Mouse (Mus musculus) stomach, embryonic 14.5 days (tissue): ENCODE results near the gene Rnf121. TPM values are rescaled to one million over a fixed set of nuclear protein-coding genes. Genes with fewer than 3 reads are reported as not detected.
A peak's percentile ranks its signal among the peaks of the same experiment; 100 is the strongest.

Experiments used
- ATAC-seq: fragments of 200-750 bp; cut with Nextera tagmentation; 2 replicates; pipeline ENCODE4 v1.8.0; 2017; ENCODE audit warnings: low read depth, moderate TSS enrichment; ENCODE audit not compliant: insufficient number of reproducible peaks, insufficient read depth, low FRiP score
- H3K27ac ChIP-seq: fragments of 300-500 bp; sonication (generic); 2 replicates; pipeline ENCODE4 v1.5.1; 2014; ENCODE audit warnings: mild to moderate bottlenecking, low read length, moderate library complexity, mixed read lengths
- H3K27me3 ChIP-seq: fragments of 300-500 bp; sonication (generic); 2 replicates; pipeline ENCODE4 v1.6.1; 2014; ENCODE audit warnings: low read length, control low read depth, mixed read lengths; ENCODE audit not compliant: control insufficient read depth, insufficient read depth
- H3K36me3 ChIP-seq: fragments of 300-500 bp; sonication (generic); 2 replicates; pipeline ENCODE4 v1.6.1; 2014; ENCODE audit warnings: mild to moderate bottlenecking, control low read depth, low read length, moderate library complexity, mixed read lengths; ENCODE audit not compliant: control insufficient read depth, insufficient read depth
- H3K4me1 ChIP-seq: fragments of 300-500 bp; sonication (generic); 2 replicates; pipeline ENCODE4 v1.6.1; 2014; ENCODE audit warnings: low read length, control low read depth, mixed read lengths; ENCODE audit not compliant: control insufficient read depth, insufficient read depth
- H3K4me2 ChIP-seq: fragments of 300-500 bp; sonication (generic); replicated peaks from 2 replicates; pipeline ENCODE4 v1.6.1; 2014; ENCODE audit warnings: low read depth, low read length, control low read depth
- H3K4me3 ChIP-seq: fragments of 300-500 bp; sonication (generic); 2 replicates; pipeline ENCODE4 v1.5.1; 2014; ENCODE audit warnings: low read depth, low read length, control low read depth
- H3K9ac ChIP-seq: fragments of 300-500 bp; sonication (generic); replicated peaks from 2 replicates; pipeline ENCODE4 v1.6.1; 2014; ENCODE audit warnings: low read depth, mild to moderate bottlenecking, control low read depth, low read length, moderate library complexity, mixed read lengths
- H3K9me3 ChIP-seq: fragments of 300-500 bp; sonication (generic); 2 replicates; pipeline ENCODE4 v1.6.1; 2016; ENCODE audit warnings: low read depth, low read length, control low read depth; ENCODE audit not compliant: control insufficient read depth
- WGBS: fragments of 180-500 bp; shearing (Covaris S2); extraction: QIAGEN DNeasy Blood & Tissue Kit; methylation state at CpG from one replicate; pipeline ENCODE4 v1.1.7; 2014; 5-methylcytosine and 5-hydroxymethylcytosine counted together
- polyA plus RNA-seq: library from polyadenylated mRNA; unstranded; fragments of >200 nt; fragmentation: Nextera tagmentation; extraction: Ambion mirVana; gene quantifications from 2 replicates; pipeline ENCODE4 v1.2.1, GENCODE M21; 2014

Gene Rnf121
- polyA plus RNA-seq, 1 experiment from 2014 or later = 26.1 TPM

DNA sequence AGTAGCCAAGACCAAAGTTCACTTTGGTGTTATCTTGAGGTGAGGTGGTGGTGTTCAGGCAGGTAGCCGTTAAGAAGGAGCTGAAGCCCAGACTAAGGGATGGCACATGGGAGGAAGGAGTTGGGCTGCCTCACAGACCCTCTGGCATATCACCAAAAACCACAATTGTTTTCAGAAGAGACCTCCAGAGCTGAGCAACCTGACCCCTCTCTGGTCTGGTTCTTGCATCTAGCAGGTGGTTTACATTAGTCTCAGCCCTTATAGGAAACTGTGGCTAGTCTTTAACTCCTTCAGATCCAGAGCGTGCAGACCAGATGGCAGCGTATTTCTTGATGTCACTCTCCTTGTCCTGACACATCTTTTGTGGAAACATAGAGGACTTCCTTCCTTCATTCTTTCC is 91.5 kb downstream of the Rnf121 start:
- Histone ChIP-seq H3K9me3 (no peaks in the 10 kb centered on the region), H3K36me3 (no peaks in the 10 kb centered on the region), H3K9ac (no peak overlapping the region), H3K27me3 (no peaks in the 10 kb centered on the region), H3K27ac (no peak overlapping the region), H3K4me1 (peaks cover 23% of the 10 kb centered on the region), H3K4me2 (no peak overlapping the region; the same call in 1 of the 2 replicates), H3K4me3 (no peak overlapping the region)
- no peak for ATAC-seq
- WGBS = 53% methylated on average over 3 of the region's 3 CpGs

DNA sequence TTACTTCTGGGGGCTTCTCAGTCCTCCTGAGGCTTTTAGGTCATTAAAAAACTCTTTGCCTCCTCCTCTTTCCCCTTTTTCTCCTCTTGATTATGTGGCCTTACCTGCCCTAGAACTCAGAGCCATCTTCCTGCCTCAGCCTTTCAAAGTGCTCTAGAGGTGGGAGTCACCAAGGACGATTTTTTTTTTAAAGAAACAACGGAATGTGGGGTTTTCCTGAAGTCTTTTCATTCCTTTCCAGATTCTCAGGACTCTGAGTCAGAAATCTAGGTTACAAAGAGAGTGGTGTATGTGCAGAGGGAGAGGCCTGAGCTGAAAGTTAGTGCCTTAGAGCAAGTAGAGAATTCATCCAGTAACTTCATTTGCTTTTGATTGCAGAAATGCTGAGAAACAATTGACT is 93.5 kb downstream of the Rnf121 start:
- H3K9ac ChIP-seq = no peak overlapping the region
- H3K36me3 ChIP-seq = no peaks in the 10 kb centered on the region
- H3K9me3 ChIP-seq = no peaks in the 10 kb centered on the region
- no peaks in the 10 kb centered on the region for H3K27me3 ChIP-seq
- ATAC-seq = no peak
- peak overlapping the region; percentile 74; the same call in 1 of the 2 replicates for H3K4me3 ChIP-seq
- peak overlapping the region; percentile 57 for H3K4me2 ChIP-seq
- peak overlapping the region; percentile 100; the same call in 1 of the 2 replicates for H3K27ac ChIP-seq
- peaks cover 25% of the 10 kb centered on the region for H3K4me1 ChIP-seq
- WGBS = 46% methylated on average over 2 of the region's 2 CpGs

DNA sequence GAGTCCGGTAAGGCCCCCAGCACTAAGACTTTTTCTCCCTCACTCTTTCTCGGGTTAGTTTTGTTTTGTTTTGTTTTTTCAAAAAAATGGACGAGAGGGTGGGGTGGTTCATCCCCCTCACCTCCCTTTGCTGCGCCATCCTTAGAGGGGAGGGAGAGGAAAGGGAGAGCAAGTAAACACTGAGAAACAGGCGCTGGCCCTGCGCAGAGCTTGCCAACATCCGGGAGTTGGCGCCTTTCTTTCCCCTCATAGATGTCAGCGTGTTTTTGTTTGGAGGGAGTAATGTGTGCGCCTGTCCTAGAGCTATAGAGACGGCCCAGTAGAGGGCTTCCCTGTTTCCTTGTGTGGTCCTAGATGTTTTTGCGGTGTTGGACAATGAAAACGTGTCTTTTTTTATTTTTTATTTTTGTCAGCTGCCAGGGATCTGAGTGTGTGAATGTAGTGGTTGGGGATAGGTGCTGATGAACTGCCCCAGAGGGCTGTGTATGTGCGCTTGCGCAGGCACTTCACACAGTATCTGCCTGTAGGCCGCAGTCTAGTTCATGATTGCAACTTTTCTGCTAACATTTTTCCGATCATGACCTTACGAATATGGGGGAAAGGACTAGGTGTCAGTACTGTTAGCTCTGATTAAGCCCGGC is 94.3 kb downstream of the Rnf121 start:
- Histone ChIP-seq H3K9me3 (no peaks in the 10 kb centered on the region), H3K9ac (peak overlapping the region; percentile 89), H3K27me3 (no peaks in the 10 kb centered on the region), H3K36me3 (no peaks in the 10 kb centered on the region), H3K4me1 (peaks cover 25% of the 10 kb centered on the region), H3K27ac (peak overlapping the region; percentile 100), H3K4me2 (peak overlapping the region; percentile 57), H3K4me3 (peak overlapping the region; percentile 74)
- WGBS = 2% methylated on average over 19 of the region's 19 CpGs
- peak; percentile 69 for ATAC-seq

DNA sequence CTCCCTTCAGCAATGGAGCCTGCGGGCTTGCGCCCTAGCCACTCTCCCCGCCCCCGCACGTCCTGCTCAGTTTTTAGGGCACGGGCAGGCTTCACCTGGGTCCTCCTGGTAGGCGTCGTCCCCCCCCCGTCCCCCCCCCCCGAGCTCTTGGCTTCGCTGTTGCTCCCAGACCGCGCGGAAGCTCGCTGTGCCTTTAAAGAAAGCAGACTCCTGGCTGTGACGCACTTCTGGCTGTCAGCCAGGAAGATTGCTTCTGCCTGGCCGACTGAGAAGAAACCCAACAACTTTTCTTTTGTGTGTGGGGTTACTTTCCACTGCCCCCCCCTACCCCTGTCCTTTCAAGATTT is 94.9 kb downstream of the Rnf121 start:
- peak overlapping the region; percentile 100 for H3K27ac ChIP-seq
- WGBS = 3% methylated on average over 16 of the region's 17 CpGs
- H3K9ac ChIP-seq = peak overlapping the region; percentile 89
- no peaks in the 10 kb centered on the region for H3K27me3 ChIP-seq
- H3K4me1 ChIP-seq = peaks cover 25% of the 10 kb centered on the region
- ATAC-seq = peak; percentile 75
- no peaks in the 10 kb centered on the region for H3K36me3 ChIP-seq
- peak overlapping the region; percentile 57 for H3K4me2 ChIP-seq
- no peaks in the 10 kb centered on the region for H3K9me3 ChIP-seq
- H3K4me3 ChIP-seq = peak overlapping the region; percentile 74

DNA sequence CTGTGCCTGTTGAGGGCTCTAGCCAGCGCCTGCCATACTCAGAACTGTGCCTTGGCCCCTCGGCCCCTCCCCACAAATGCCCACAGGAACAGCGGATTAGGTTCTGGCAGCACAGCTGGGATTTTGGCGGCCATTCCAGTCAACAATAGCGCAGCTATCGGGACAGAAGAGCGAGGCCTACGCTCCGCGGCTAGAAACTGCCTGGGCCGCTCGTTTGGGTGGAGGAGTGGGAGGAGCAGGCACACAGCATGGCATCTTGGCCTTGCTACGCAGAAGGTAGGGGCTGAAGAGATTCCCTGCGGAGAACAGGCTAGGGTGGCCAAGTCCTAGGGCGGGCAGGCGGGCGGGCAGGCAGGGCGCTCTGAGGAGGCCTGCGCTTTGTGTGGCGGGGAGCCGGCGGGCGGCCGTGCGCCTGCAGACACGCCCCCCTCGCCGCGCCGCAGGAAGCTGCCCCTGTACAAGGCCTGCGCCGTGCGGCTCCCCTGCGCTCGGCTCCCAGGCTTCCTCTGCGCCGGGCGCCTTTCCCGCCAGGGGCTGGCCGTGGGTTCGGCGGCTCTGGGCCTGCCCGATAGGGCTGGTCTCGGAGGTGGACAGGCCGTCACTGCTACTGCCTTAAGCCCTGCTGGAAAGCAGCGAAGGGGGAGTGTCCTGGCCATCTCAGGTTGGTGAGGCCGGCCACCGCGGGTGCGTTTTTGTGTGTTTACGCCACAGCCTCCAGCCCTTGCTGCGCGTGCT is 95.4 kb downstream of the Rnf121 start:
- Histone ChIP-seq H3K27me3 (no peaks in the 10 kb centered on the region), H3K4me2 (peak overlapping the region; percentile 57), H3K27ac (peak overlapping the region; percentile 100), H3K9me3 (no peaks in the 10 kb centered on the region), H3K4me3 (peak overlapping the region; percentile 74), H3K9ac (peak overlapping the region; percentile 89), H3K36me3 (no peaks in the 10 kb centered on the region), H3K4me1 (peaks cover 25% of the 10 kb centered on the region)
- under 1% methylated on average over 53 of the region's 53 CpGs for WGBS
- peak; percentile 89 for ATAC-seq

Other genes with a start within 250 kb of the Rnf121 start
- 9.9 and 11.9 TPM in 2 replicates for gene Phox2a, start 247.2 kb downstream of the Rnf121 start, polyA plus RNA-seq
- gene Inppl1, start 227.2 kb downstream of the Rnf121 start, polyA plus RNA-seq = 20.5 and 21.6 TPM in 2 replicates
- 1.6 and 3.4 TPM in 2 replicates for gene Folr2, start 208.3 kb downstream of the Rnf121 start, polyA plus RNA-seq
- gene Anapc15, start 201.8 kb downstream of the Rnf121 start, polyA plus RNA-seq = 72.0 and 74.3 TPM in 2 replicates
- 1.1 and 1.9 TPM in 2 replicates for gene Folr1, start 194.7 kb downstream of the Rnf121 start, polyA plus RNA-seq
- 148 and 159 TPM in 2 replicates for gene Lamtor1, start 159.6 kb downstream of the Rnf121 start, polyA plus RNA-seq
- gene Tomt, start 159.1 kb downstream of the Rnf121 start, polyA plus RNA-seq = 0.13 and 0.74 TPM in 2 replicates
- 8.7 and 11.6 TPM in 2 replicates for gene Lrrc51, start 131.6 kb downstream of the Rnf121 start, polyA plus RNA-seq
- gene Numa1, start 131.4 kb downstream of the Rnf121 start, polyA plus RNA-seq = 99.7 and 102 TPM in 2 replicates
- 3.1 and 3.6 TPM in 2 replicates for gene Il18bp, start 46.8 kb downstream of the Rnf121 start, polyA plus RNA-seq
- gene Xndc1, start within 50 bp of the Rnf121 start, polyA plus RNA-seq = 26.3 and 27.5 TPM in 2 replicates
- gene Xntrpc, start 244 bp upstream of the Rnf121 start, polyA plus RNA-seq = 1.1 and 1.8 TPM in 2 replicates
- gene Trpc2, start 17.6 kb upstream of the Rnf121 start, polyA plus RNA-seq = not detected in 2 replicates
- 0.41 and 1.1 TPM in 2 replicates for gene Art1, start 36.3 kb upstream of the Rnf121 start, polyA plus RNA-seq
- gene Art5, start 44.0 kb upstream of the Rnf121 start, polyA plus RNA-seq = 0.22 and 0.88 TPM in 2 replicates
- 0.10 TPM in 1 of 2 replicates, not detected in the other for gene Chrna10, start 51.4 kb upstream of the Rnf121 start, polyA plus RNA-seq
- gene Nup98, start 144.7 kb upstream of the Rnf121 start, polyA plus RNA-seq = 51.6 and 53.5 TPM in 2 replicates
- 99.0 and 103 TPM in 2 replicates for gene Pgap2, start 144.7 kb upstream of the Rnf121 start, polyA plus RNA-seq
- gene Rhog, start 190.6 kb upstream of the Rnf121 start, polyA plus RNA-seq = 61.6 and 65.1 TPM in 2 replicates
- 24.9 and 25.6 TPM in 2 replicates for gene Stim1, start 202.3 kb upstream of the Rnf121 start, polyA plus RNA-seq